Mouse (Mus musculus): ENCODE data around the gene Usp12. TPM values are rescaled to one million over a fixed set of nuclear protein-coding genes. Genes with fewer than 3 reads are reported as not detected.

Usp12 gene
- polyA plus RNA-seq, 1 experiment from 2014 or later: 15.2 TPM

DNA sequence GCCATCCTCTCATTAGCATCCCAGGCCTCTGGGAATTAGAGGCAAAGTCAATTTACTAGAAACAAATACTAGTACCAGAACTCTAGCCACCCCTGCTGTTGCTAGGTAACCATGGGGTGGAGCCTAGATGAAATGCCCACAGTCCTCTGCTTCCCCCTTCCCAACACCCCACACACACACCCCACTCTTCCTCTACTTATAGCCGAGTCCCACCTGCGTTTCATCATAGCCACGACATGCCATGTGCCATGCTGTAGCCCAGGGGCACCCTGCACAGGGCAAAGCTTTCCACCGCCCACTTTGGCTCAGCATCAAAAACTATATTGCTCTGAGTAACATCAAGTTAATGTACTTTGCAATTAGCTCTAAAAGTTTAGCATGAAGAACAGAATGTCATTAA is 67.8 kb downstream of the Usp12 start:
- peak; percentile 32; the same call in 1 of the 2 replicates for ATAC-seq (ENCODE audit: low FRiP score)
- no peak overlapping the region for H3K27ac ChIP-seq

DNA sequence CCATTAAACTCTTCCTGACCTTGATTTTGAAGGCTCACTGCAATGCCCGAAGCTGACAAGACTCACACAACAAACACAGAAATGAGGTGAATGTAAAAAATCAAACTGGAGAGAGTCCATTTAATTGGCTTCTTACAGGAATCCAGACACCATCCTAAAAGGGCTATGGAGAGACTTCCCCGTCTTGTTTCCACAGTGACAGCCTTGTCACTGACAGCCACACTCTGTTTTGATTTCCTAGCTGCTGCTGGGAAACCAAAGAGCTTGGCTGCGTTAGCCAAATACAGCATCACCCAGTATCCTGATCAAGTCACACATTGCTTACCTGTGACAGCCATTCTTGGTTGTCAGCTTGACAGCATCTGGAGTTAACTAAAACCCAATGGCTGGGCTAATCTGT is 69.8 kb downstream of the Usp12 start:
- ATAC-seq (ENCODE audit: low FRiP score): no peak
- no peak overlapping the region for H3K4me3 ChIP-seq
- H3K9ac ChIP-seq: no peak overlapping the region
- H3K27ac ChIP-seq: peak overlapping the region; percentile 52; the same call in 1 of the 2 replicates
- H3K36me3 ChIP-seq: 0 out of 2 replicates have a peak, but pooled peaks cover 4% of the 10 kb centered on the region
- H3K27me3 ChIP-seq: no peaks in the 10 kb centered on the region
- no peaks in the 10 kb centered on the region for H3K9me3 ChIP-seq
- H3K4me2 ChIP-seq: no peak overlapping the region
- H3K4me1 ChIP-seq (replicated peaks): peaks cover 15% of the 10 kb centered on the region; the same call in 1 of the 2 replicates
- WGBS: 58% methylated on average over 3 of the region's 3 CpGs

More for the DNA sequence above, 67.8 kb downstream of the Usp12 start:
- Histone ChIP-seq H3K9me3 (no peaks in the 10 kb centered on the region), H3K9ac (no peak overlapping the region), H3K4me3 (no peak overlapping the region), H3K4me1 (replicated peaks) (peaks cover 9% of the 10 kb centered on the region; the same call in 1 of the 2 replicates), H3K36me3 (0 out of 2 replicates have a peak, but pooled peaks cover 4% of the 10 kb centered on the region), H3K4me2 (no peak overlapping the region), H3K27me3 (no peaks in the 10 kb centered on the region)
- WGBS: 71% methylated on average over 4 of the region's 4 CpGs

DNA sequence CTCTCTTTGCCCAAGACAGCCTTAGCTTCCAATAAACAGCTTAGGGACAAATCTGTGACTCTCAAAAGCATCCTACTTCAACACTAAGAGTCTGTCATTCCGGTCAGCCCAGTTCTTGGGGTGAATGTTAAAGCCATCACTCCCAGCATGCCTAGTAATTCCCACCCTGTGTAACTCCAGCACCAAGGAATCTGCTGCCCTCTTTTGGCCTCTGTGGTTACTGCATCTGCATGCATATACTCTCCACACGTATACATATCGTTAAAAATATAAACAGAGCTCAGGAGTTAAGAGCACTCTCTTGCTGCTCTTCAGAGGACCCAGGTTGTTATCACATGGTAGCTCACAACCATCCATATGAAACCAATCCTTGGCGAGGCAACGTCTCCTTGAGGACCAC is 71.4 kb downstream of the Usp12 start:
- H3K9me3 ChIP-seq: no peaks in the 10 kb centered on the region
- ATAC-seq (ENCODE audit: low FRiP score): no peak
- no peak overlapping the region for H3K4me2 ChIP-seq
- no peak overlapping the region for H3K4me3 ChIP-seq
- no peaks in the 10 kb centered on the region for H3K27me3 ChIP-seq
- no peak overlapping the region for H3K27ac ChIP-seq
- 0 out of 2 replicates have a peak, but pooled peaks cover 4% of the 10 kb centered on the region for H3K36me3 ChIP-seq
- peaks cover 15% of the 10 kb centered on the region; the same call in 1 of the 2 replicates for H3K4me1 ChIP-seq (replicated peaks)
- 96% methylated on average over 5 of the region's 5 CpGs for WGBS
- H3K9ac ChIP-seq: no peak overlapping the region

DNA sequence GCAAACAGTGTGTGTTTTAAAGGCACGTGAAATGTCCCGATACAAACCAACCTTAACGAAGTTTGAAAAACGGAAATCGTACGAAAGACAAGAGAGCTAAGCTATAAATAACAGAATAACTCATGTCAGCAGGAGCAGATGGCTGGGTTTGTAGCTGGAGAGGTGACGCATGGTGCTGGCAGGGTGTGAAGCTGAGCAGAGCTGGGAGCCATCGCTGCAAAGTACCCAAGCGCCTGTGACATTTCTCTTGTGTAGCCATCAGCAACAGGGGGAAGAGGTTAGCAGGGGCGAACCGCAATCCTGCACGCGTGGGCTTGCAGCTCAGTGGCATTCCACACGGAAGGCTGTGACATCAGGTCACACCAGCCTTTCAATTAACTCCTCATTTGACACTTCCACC is 72.6 kb downstream of the Usp12 start:
- Histone ChIP-seq H3K9me3 (no peaks in the 10 kb centered on the region), H3K4me1 (replicated peaks) (peaks cover 15% of the 10 kb centered on the region; the same call in 1 of the 2 replicates), H3K27ac (peak overlapping the region; percentile 23; the same call in 1 of the 2 replicates), H3K4me3 (no peak overlapping the region), H3K27me3 (no peaks in the 10 kb centered on the region), H3K36me3 (no peaks in the 10 kb centered on the region), H3K4me2 (no peak overlapping the region), H3K9ac (no peak overlapping the region)
- WGBS: 73% methylated on average over 14 of the region's 14 CpGs
- ATAC-seq (ENCODE audit: low FRiP score): no peak

DNA sequence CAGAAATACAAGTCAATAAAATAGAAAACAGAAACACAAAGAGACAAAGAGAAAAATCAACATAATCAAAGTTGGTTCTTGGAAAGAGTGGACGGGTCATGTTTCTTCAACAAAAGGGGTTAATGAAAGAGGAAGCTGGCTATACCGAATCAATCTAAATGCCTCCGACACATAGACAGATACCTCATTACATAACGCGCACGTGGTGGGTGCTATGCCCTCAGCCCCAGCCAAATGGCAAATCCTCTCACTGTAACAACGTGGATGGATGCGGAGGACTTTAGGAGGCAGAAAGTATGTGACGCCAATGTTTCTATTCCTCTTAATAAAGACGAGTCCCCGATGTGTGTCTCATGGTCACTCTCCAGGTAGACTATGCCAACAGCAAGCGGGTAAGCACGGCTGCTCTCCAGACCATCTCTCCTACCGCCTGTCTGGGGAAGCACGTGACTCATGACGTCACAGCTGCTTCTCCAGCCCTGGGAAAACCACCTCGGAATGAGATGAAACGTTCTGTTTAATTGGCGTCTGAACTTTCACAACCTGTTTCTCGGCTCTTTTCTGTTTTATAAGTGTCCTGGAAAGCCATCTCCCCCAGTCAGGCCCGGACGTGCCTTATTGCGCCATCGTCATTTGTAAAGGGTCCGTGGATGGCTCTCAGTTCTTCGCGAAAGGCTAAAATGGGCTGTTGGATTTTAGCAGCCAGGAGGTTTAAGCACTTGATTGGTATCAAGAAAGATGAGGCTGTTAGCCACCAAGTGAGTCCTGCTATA is 75.0 kb downstream of the Usp12 start:
- no peak for ATAC-seq (ENCODE audit: low FRiP score)
- H3K4me1 ChIP-seq (replicated peaks): peaks cover 11% of the 10 kb centered on the region; the same call in 1 of the 2 replicates
- H3K36me3 ChIP-seq: no peaks in the 10 kb centered on the region
- no peaks in the 10 kb centered on the region for H3K27me3 ChIP-seq
- H3K4me3 ChIP-seq: no peak overlapping the region
- no peak overlapping the region for H3K27ac ChIP-seq
- no peak overlapping the region for H3K4me2 ChIP-seq
- H3K9me3 ChIP-seq: no peaks in the 10 kb centered on the region
- H3K9ac ChIP-seq: no peak overlapping the region
- WGBS: 88% methylated on average over 27 of the region's 27 CpGs

DNA sequence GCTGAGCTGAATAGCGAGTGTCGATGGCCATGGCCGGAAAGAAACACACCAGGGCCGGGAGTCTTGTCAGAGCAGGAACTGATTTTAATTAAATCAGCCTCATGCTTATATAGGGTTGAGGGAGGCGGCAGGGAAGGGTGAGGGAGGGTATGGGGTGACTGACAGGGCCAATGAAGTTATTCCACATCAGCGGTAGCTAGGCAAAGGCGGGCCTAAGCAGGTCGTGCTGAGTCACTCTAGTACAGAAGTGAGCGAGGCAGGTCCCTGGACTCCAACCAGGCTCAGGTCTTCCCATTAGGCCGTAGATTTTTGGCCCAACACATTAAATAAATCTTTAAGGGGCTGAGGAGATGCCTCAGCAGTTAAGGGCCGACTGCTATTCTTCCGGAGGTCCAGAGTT is 81.0 kb downstream of the Usp12 start:
- no peaks in the 10 kb centered on the region for H3K27me3 ChIP-seq
- 91% methylated on average over 12 of the region's 12 CpGs for WGBS
- ATAC-seq (ENCODE audit: low FRiP score): no peak
- no peak overlapping the region for H3K9ac ChIP-seq
- no peaks in the 10 kb centered on the region for H3K9me3 ChIP-seq
- no peak overlapping the region for H3K4me2 ChIP-seq
- H3K27ac ChIP-seq: peak overlapping the region; percentile 86
- H3K4me1 ChIP-seq (replicated peaks): peaks cover 20% of the 10 kb centered on the region
- no peak overlapping the region for H3K4me3 ChIP-seq
- no peaks in the 10 kb centered on the region for H3K36me3 ChIP-seq

DNA sequence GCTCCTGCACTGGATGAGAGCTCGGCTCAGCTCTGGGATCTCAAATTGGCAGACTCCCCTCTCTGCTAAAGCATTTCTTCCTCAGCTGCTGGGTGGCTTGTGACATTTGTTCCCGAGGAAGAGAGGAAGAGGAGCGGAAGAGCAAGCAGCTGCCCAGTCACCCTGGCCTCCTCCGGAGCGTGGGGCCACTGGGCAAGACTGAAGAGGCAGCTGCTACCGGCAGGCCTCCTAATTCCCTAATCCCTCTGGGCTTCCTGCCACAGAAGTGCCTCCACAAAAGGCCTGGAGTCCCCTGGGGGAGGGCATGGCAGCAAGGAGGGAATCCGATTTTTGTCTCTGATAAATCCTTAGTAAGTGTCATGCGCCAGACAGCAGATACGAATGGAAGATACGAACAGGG is 81.7 kb downstream of the Usp12 start:
- peak; percentile 26; the same call in 1 of the 2 replicates for ATAC-seq (ENCODE audit: low FRiP score)
- H3K4me2 ChIP-seq: peak overlapping the region; percentile 37
- H3K27me3 ChIP-seq: no peaks in the 10 kb centered on the region
- peaks cover 20% of the 10 kb centered on the region for H3K4me1 ChIP-seq (replicated peaks)
- H3K9me3 ChIP-seq: no peaks in the 10 kb centered on the region
- no peak overlapping the region for H3K4me3 ChIP-seq
- 37% methylated on average over 10 of the region's 10 CpGs for WGBS
- H3K27ac ChIP-seq: peak overlapping the region; percentile 86
- peak overlapping the region; percentile 53; the same call in 1 of the 2 replicates for H3K9ac ChIP-seq
- H3K36me3 ChIP-seq: no peaks in the 10 kb centered on the region

DNA sequence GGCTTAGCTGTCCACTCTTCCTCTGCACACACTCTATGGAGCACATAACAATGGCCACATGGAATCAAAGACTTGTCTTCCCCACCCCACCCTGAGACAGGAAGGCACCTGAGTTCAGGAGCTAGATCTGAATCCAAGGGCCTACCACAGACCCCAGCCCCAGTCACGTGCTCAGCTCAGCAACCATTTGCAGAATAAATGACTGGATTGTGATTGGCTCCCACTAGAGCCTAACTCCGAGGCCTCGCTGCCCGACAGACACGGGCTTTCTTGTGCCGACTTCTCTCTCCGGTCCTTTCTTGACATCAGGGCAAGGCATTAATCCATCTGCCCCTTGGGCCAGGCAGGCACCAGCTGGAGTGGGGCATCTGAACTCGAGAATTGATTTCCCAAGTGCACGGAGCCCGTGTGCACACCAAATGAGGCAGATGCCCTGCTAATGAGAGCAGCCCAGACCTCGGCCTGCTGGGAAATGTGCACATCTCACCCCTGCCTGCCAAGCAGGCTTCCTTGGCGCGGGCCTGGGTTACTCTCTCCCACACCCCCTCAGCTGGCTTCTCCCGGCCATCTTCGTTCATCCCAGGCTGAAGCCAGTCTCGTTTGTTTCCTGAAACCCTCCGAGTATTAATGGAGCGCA is 82.4 kb downstream of the Usp12 start:
- Histone ChIP-seq H3K4me2 (peak overlapping the region; percentile 37), H3K4me3 (no peak overlapping the region), H3K27me3 (no peaks in the 10 kb centered on the region), H3K36me3 (no peaks in the 10 kb centered on the region), H3K27ac (peak overlapping the region; percentile 86), H3K9ac (peak overlapping the region; percentile 53; the same call in 1 of the 2 replicates), H3K4me1 (replicated peaks) (peaks cover 20% of the 10 kb centered on the region), H3K9me3 (no peaks in the 10 kb centered on the region)
- WGBS: 45% methylated on average over 18 of the region's 18 CpGs
- ATAC-seq (ENCODE audit: low FRiP score): peak; percentile 85

DNA sequence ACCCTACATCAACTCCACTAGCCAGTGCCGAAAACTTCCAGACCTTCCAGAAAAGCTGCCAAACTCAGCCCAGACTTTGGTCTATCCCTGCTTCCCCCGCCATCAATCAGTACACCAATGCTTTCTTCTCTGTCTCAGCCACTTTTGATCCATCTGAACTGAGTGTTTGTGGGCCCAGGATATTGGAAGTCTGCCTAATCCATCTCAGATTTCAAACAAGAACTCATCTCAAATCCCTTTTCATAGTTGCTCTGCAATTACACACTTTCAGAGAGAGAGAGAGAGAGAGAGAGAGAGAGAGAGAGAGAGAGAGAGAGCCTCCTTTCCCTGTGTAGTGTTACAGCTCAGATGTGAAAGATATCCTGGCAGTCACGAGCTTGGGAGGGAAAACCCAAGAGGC is 85.4 kb downstream of the Usp12 start:
- Histone ChIP-seq H3K9me3 (no peaks in the 10 kb centered on the region), H3K4me1 (replicated peaks) (peaks cover 26% of the 10 kb centered on the region), H3K4me3 (no peak overlapping the region), H3K27me3 (no peaks in the 10 kb centered on the region), H3K4me2 (no peak overlapping the region), H3K27ac (no peak overlapping the region), H3K36me3 (no peaks in the 10 kb centered on the region), H3K9ac (no peak overlapping the region)
- ATAC-seq (ENCODE audit: low FRiP score): no peak
- WGBS: 71% methylated on average over 3 of the region's 3 CpGs

DNA sequence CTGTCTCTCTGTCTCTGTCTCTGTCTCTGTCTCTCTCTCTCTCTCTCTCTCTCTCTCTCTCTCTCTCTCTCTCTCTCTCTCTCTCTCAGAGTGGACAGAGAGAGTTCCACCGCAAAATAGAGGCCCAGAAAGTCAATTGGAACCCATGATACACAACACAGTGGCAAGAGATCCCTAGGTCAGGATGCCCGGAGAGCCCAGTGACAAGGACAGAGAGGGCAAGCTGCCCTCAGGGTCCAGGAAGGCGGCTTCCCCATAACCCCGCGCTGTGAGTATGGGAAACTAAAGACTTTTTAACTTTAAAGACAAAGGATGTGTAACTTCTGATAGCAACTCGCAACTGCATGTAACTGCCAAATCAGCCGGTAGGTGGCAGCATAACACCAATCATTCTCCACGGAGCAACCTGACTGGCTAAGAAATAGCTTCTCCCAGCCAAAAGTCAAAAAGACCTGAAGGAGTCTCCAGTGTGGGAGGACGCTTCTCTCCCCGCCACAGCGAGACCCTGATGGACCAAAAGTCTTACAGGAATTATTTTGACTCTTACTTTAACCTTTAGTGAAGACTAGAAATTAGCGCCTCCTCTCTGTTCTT is 88.9 kb downstream of the Usp12 start:
- H3K36me3 ChIP-seq: no peaks in the 10 kb centered on the region
- H3K27ac ChIP-seq: no peak overlapping the region
- WGBS: 12% methylated on average over 12 of the region's 12 CpGs
- no peak for ATAC-seq (ENCODE audit: low FRiP score)
- H3K9me3 ChIP-seq: no peaks in the 10 kb centered on the region
- no peaks in the 10 kb centered on the region for H3K27me3 ChIP-seq
- H3K4me1 ChIP-seq (replicated peaks): peaks cover 5% of the 10 kb centered on the region
- no peak overlapping the region for H3K9ac ChIP-seq
- H3K4me2 ChIP-seq: 0 out of 2 replicates have a peak overlapping the region, but pooled peaks have one; percentile 8
- H3K4me3 ChIP-seq: no peak overlapping the region

DNA sequence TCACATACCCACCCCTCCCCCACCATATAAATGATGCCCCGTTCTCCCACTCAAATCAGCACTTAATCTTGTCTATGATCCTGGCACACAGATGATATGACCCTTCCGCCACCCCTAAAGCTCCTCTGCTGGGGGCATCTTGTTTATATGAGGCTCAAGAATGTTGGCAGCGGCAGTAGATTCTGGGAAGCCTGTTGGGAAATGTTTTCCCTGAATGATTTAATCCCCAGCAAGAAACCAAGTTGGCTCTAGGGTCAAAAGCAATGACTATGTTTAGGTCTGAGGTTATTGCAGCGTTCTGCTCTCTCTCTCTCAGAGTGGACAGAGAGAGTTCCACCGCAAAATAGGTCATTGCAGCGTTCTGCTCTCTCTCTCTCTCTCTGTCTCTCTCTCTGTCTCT is 89.4 kb downstream of the Usp12 start:
- Histone ChIP-seq H3K4me2 (no peak overlapping the region), H3K9me3 (no peaks in the 10 kb centered on the region), H3K36me3 (no peaks in the 10 kb centered on the region), H3K27me3 (no peaks in the 10 kb centered on the region), H3K9ac (no peak overlapping the region), H3K4me1 (replicated peaks) (peaks cover 5% of the 10 kb centered on the region), H3K27ac (no peak overlapping the region), H3K4me3 (no peak overlapping the region)
- ATAC-seq (ENCODE audit: low FRiP score): no peak
- WGBS: 77% methylated on average over 6 of the region's 6 CpGs

DNA sequence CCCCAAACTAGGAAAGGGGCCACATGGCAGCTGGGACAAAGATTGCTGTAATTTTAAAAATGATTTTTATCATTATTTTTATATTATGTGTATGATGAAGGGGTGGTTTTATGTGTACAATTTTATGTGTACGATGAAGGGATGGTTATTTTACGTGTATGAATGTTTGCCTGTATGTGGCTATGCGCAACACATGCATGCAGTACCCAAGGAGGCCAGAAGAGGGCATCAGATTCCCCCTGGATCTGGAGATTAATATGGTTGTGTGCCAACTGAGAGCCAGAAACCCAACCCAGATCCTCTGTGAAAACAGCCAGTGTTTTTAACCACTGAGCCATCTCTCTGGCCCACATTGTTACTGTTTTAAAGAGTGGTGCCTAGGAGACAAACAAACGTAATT is 90.6 kb downstream of the Usp12 start:
- no peaks in the 10 kb centered on the region for H3K36me3 ChIP-seq
- H3K4me2 ChIP-seq: no peak overlapping the region
- no peak overlapping the region for H3K4me3 ChIP-seq
- no peak for ATAC-seq (ENCODE audit: low FRiP score)
- H3K27ac ChIP-seq: no peak overlapping the region
- H3K4me1 ChIP-seq (replicated peaks): peaks cover 5% of the 10 kb centered on the region
- 95% methylated on average over 4 of the region's 4 CpGs for WGBS
- no peak overlapping the region for H3K9ac ChIP-seq
- H3K9me3 ChIP-seq: no peaks in the 10 kb centered on the region
- H3K27me3 ChIP-seq: 0 out of 2 replicates have a peak, but pooled peaks cover 2% of the 10 kb centered on the region
